Mouse (Mus musculus): ENCODE measurements at regions not wholly inside any gene's neighbourhood (a gene's known extent, or its start where the extent isn't known, plus 50 kb on each side); places are given as distances from the start of the nearest gene placed in this dataset.
A peak's percentile ranks its signal among the peaks of the same experiment; 100 is the strongest.

- Histone ChIP-seq H3K27ac (ENCODE audit: low read depth, low read length) (no peak overlapping the region), H3K4me2 (ENCODE audit: low read length) (no peak overlapping the region), H3K27me3 (replicated peaks; ENCODE audit: control insufficient read depth, insufficient read depth, low read length) (no peaks in the 10 kb centered on the region), H3K9ac (ENCODE audit: low read depth, low read length) (no peak overlapping the region), H3K4me1 (ENCODE audit: control insufficient read depth, insufficient read depth, low read depth, low read length) (peaks cover 3% of the 10 kb centered on the region), H3K4me3 (ENCODE audit: low read length) (no peak overlapping the region), H3K36me3 (ENCODE audit: control insufficient read depth, insufficient read depth, low read length) (no peaks in the 10 kb centered on the region), H3K9me3 (ENCODE audit: control insufficient read depth, low read length) (no peaks in the 10 kb centered on the region)
- no peak for ATAC-seq
- WGBS = 39% methylated on average over 2 of the region's 2 CpGs
These were observed 1187.0 kb upstream of the Map3k7 start for GRCm38 (mm10) chr4:30776816-30777442.

- no peak overlapping the region for H3K27ac ChIP-seq (ENCODE audit: low read depth, low read length)
- H3K9ac ChIP-seq (ENCODE audit: low read depth, low read length) = no peak overlapping the region
- ATAC-seq = no peak
- H3K9me3 ChIP-seq (ENCODE audit: control insufficient read depth, low read length) = no peaks in the 10 kb centered on the region
- no peak overlapping the region for H3K4me3 ChIP-seq (ENCODE audit: low read length)
- 71% methylated on average over 2 of the region's 2 CpGs for WGBS
- H3K4me2 ChIP-seq (ENCODE audit: low read length) = no peak overlapping the region
- peaks cover 3% of the 10 kb centered on the region for H3K4me1 ChIP-seq (ENCODE audit: control insufficient read depth, insufficient read depth, low read depth, low read length)
- H3K27me3 ChIP-seq (replicated peaks; ENCODE audit: control insufficient read depth, insufficient read depth, low read length) = no peaks in the 10 kb centered on the region
- H3K36me3 ChIP-seq (ENCODE audit: control insufficient read depth, insufficient read depth, low read length) = no peaks in the 10 kb centered on the region
These were observed 1182.2 kb upstream of the Map3k7 start for GRCm38 (mm10) chr4:30781649-30782048.

- H3K9me3 ChIP-seq (ENCODE audit: control insufficient read depth, low read length) = no peaks in the 10 kb centered on the region
- ATAC-seq = peak; percentile 56
- H3K9ac ChIP-seq (ENCODE audit: low read depth, low read length) = no peak overlapping the region
- no peak overlapping the region for H3K27ac ChIP-seq (ENCODE audit: low read depth, low read length)
- H3K4me1 ChIP-seq (ENCODE audit: control insufficient read depth, insufficient read depth, low read depth, low read length) = no peaks in the 10 kb centered on the region
- H3K4me3 ChIP-seq (ENCODE audit: low read length) = no peak overlapping the region
- H3K36me3 ChIP-seq (ENCODE audit: control insufficient read depth, insufficient read depth, low read length) = no peaks in the 10 kb centered on the region
- 47% methylated on average over 5 of the region's 5 CpGs for WGBS
- H3K27me3 ChIP-seq (replicated peaks; ENCODE audit: control insufficient read depth, insufficient read depth, low read length) = no peaks in the 10 kb centered on the region
- H3K4me2 ChIP-seq (ENCODE audit: low read length) = no peak overlapping the region
These were observed 1173.8 kb upstream of the Map3k7 start for GRCm38 (mm10) chr4:30789976-30790657.

- no peaks in the 10 kb centered on the region for H3K27me3 ChIP-seq (replicated peaks; ENCODE audit: control insufficient read depth, insufficient read depth, low read length)
- H3K36me3 ChIP-seq (ENCODE audit: control insufficient read depth, insufficient read depth, low read length) = no peaks in the 10 kb centered on the region
- ATAC-seq = no peak
- no peak overlapping the region for H3K4me3 ChIP-seq (ENCODE audit: low read length)
- no peak overlapping the region for H3K9ac ChIP-seq (ENCODE audit: low read depth, low read length)
- no peak overlapping the region for H3K27ac ChIP-seq (ENCODE audit: low read depth, low read length)
- H3K9me3 ChIP-seq (ENCODE audit: control insufficient read depth, low read length) = no peaks in the 10 kb centered on the region
- no peak overlapping the region for H3K4me2 ChIP-seq (ENCODE audit: low read length)
- no peaks in the 10 kb centered on the region for H3K4me1 ChIP-seq (ENCODE audit: control insufficient read depth, insufficient read depth, low read depth, low read length)
These were observed 1154.1 kb upstream of the Map3k7 start for GRCm38 (mm10) chr4:30809798-30810197.

- Histone ChIP-seq H3K27ac (ENCODE audit: low read depth, low read length) (no peak overlapping the region), H3K4me3 (ENCODE audit: low read length) (no peak overlapping the region), H3K36me3 (ENCODE audit: control insufficient read depth, insufficient read depth, low read length) (no peaks in the 10 kb centered on the region), H3K4me1 (ENCODE audit: control insufficient read depth, insufficient read depth, low read depth, low read length) (no peaks in the 10 kb centered on the region), H3K27me3 (replicated peaks; ENCODE audit: control insufficient read depth, insufficient read depth, low read length) (no peaks in the 10 kb centered on the region), H3K4me2 (ENCODE audit: low read length) (no peak overlapping the region), H3K9ac (ENCODE audit: low read depth, low read length) (no peak overlapping the region), H3K9me3 (ENCODE audit: control insufficient read depth, low read length) (no peaks in the 10 kb centered on the region)
- 22% methylated on average over 5 of the region's 5 CpGs for WGBS
- no peak; the same call in 1 of the 2 replicates for ATAC-seq
These were observed 1108.4 kb upstream of the Map3k7 start for GRCm38 (mm10) chr4:30855361-30856056.

- no peaks in the 10 kb centered on the region for H3K36me3 ChIP-seq (ENCODE audit: control insufficient read depth, insufficient read depth, low read length)
- no peak overlapping the region for H3K27ac ChIP-seq (ENCODE audit: low read depth, low read length)
- H3K4me1 ChIP-seq (ENCODE audit: control insufficient read depth, insufficient read depth, low read depth, low read length) = no peaks in the 10 kb centered on the region
- WGBS = 62% methylated on average over 2 of the region's 2 CpGs
- no peak for ATAC-seq
- H3K4me2 ChIP-seq (ENCODE audit: low read length) = no peak overlapping the region
- H3K27me3 ChIP-seq (replicated peaks; ENCODE audit: control insufficient read depth, insufficient read depth, low read length) = no peaks in the 10 kb centered on the region
- H3K9me3 ChIP-seq (ENCODE audit: control insufficient read depth, low read length) = no peaks in the 10 kb centered on the region
- H3K9ac ChIP-seq (ENCODE audit: low read depth, low read length) = no peak overlapping the region
- no peak overlapping the region for H3K4me3 ChIP-seq (ENCODE audit: low read length)
These were observed 1058.9 kb upstream of the Map3k7 start for GRCm38 (mm10) chr4:30904966-30905365.

GRCm38 (mm10) chr4:30922944-30923343, 1041.0 kb upstream of the Map3k7 start:
- no peak overlapping the region for H3K27ac ChIP-seq (ENCODE audit: low read depth, low read length)
- WGBS = 87% methylated on average over 4 of the region's 4 CpGs
- no peak overlapping the region for H3K4me3 ChIP-seq (ENCODE audit: low read length)
- ATAC-seq = no peak
- H3K4me2 ChIP-seq (ENCODE audit: low read length) = no peak overlapping the region
- no peaks in the 10 kb centered on the region for H3K36me3 ChIP-seq (ENCODE audit: control insufficient read depth, insufficient read depth, low read length)
- no peaks in the 10 kb centered on the region for H3K4me1 ChIP-seq (ENCODE audit: control insufficient read depth, insufficient read depth, low read depth, low read length)
- H3K9ac ChIP-seq (ENCODE audit: low read depth, low read length) = no peak overlapping the region
- H3K9me3 ChIP-seq (ENCODE audit: control insufficient read depth, low read length) = no peaks in the 10 kb centered on the region
- no peaks in the 10 kb centered on the region for H3K27me3 ChIP-seq (replicated peaks; ENCODE audit: control insufficient read depth, insufficient read depth, low read length)

- Histone ChIP-seq H3K4me3 (ENCODE audit: low read length) (no peak overlapping the region), H3K4me1 (ENCODE audit: control insufficient read depth, insufficient read depth, low read depth, low read length) (no peaks in the 10 kb centered on the region; the same call in 1 of the 2 replicates), H3K27me3 (replicated peaks; ENCODE audit: control insufficient read depth, insufficient read depth, low read length) (no peaks in the 10 kb centered on the region), H3K27ac (ENCODE audit: low read depth, low read length) (no peak overlapping the region), H3K9me3 (ENCODE audit: control insufficient read depth, low read length) (no peaks in the 10 kb centered on the region), H3K4me2 (ENCODE audit: low read length) (no peak overlapping the region), H3K36me3 (ENCODE audit: control insufficient read depth, insufficient read depth, low read length) (no peaks in the 10 kb centered on the region), H3K9ac (ENCODE audit: low read depth, low read length) (no peak overlapping the region)
- 65% methylated on average over 3 of the region's 3 CpGs for WGBS
- no peak for ATAC-seq
These were observed 1031.5 kb upstream of the Map3k7 start for GRCm38 (mm10) chr4:30932358-30932757.
